Mouse (Mus musculus): ENCODE measurements around the gene Rnf114. TPM values are rescaled to one million over a fixed set of nuclear protein-coding genes. Genes with fewer than 3 reads are reported as not detected.

The Rnf114 gene
- total RNA-seq (2023) = 63.0 and 66.4 TPM in 2 replicates

GRCm38 (mm10) chr2:167491757-167492708 lies at the start of gene Rnf114:
TSS of gene Rnf114 (plus strand) at chr2:167492645.

GRCm38 (mm10) chr2:167492713-167493636 lies 530 bp downstream of the Rnf114 start, which contains the start of gene Spata2:
TSS of gene Spata2 (minus strand) at chr2:167492887.

GRCm38 (mm10) chr2:167537476-167538297 lies 45.2 kb downstream of the Rnf114 start, which contains the start of gene Snai1:
TSS of gene Snai1 (plus strand) at chr2:167538195.

Other genes with a start within 250 kb of the Rnf114 start
- 24.7 and 30.2 TPM in 2 replicates for gene B4galt5, start 143.5 kb upstream of the Rnf114 start, total RNA-seq (2023)
- 39.5 and 57.4 TPM in 2 replicates for gene Slc9a8, start 70.9 kb upstream of the Rnf114 start, total RNA-seq (2023)
- gene Spata2, start 242 bp downstream of the Rnf114 start, total RNA-seq (2023) = 72.2 and 73.4 TPM in 2 replicates
- 2.2 and 4.9 TPM in 2 replicates for gene Snai1, start 45.5 kb downstream of the Rnf114 start, total RNA-seq (2023)
- gene Ube2v1, start 139.4 kb downstream of the Rnf114 start, total RNA-seq (2023) = 59.8 and 67.6 TPM in 2 replicates
- 18.9 and 22.7 TPM in 2 replicates for gene Gm20431, start 168.9 kb downstream of the Rnf114 start, total RNA-seq (2023)
- 593 and 647 TPM in 2 replicates for gene Cebpb, start 196.3 kb downstream of the Rnf114 start, total RNA-seq (2023)
- gene Tmem189, start 197.2 kb downstream of the Rnf114 start, total RNA-seq (2023) = 259 and 390 TPM in 2 replicates